In the genomic region with DNA sequence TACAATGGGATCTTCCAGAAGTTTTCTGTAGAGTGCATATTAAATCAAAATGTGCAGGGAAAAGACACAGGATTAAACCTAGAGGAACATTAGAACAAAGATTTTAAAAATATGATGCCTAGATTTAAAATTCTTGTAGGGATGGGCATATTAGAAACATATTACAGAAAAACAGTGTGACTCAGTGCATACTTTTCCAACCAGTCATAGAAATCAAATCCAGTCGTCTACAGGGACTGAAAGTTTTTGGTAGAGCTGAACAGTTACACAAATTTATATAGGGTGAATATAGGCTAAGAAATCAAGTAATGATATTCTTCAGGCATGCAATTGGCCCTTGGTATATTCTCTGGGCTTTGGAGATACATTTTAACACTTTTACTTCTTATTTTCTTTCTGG, we compare ENCODE assay signal across 16 mouse cellular contexts.
"Had no signal": no experiment of that assay in that cellular context is flagged by ENCODE, and none has a peak within 500 bp of the region (broad histone marks: within the 10 kb centered on the region; RNA-seq: fewer than 3 reads in every experiment).

No protein-coding gene starts in this region.

- H3K9ac ChIP-seq: neural tube, embryonic 12.5 days; neural tube, embryonic 13.5 days; stomach, embryonic 15.5 days had no signal

- H3K27ac ChIP-seq: neural tube, embryonic 12.5 days; neural tube, embryonic 13.5 days; stomach, embryonic 15.5 days; stomach, postnatal 0 days had no signal

- H3K4me3 ChIP-seq: neural tube, embryonic 12.5 days; neural tube, embryonic 13.5 days; stomach, embryonic 15.5 days had no signal

- H3K4me1 ChIP-seq: neural tube, embryonic 12.5 days; neural tube, embryonic 13.5 days; stomach, embryonic 15.5 days had no signal

- H3K27me3 ChIP-seq: neural tube, embryonic 12.5 days; neural tube, embryonic 13.5 days; stomach, embryonic 15.5 days had no signal

- H3K9me3 ChIP-seq: neural tube, embryonic 12.5 days; neural tube, embryonic 13.5 days; stomach, embryonic 15.5 days had no signal

- H3K4me2 ChIP-seq: neural tube, embryonic 12.5 days; neural tube, embryonic 13.5 days; stomach, embryonic 15.5 days had no signal

- H3K36me3 ChIP-seq: neural tube, embryonic 12.5 days; neural tube, embryonic 13.5 days; stomach, embryonic 15.5 days had no signal

- DNase-seq: retina, postnatal 1 day; right cerebral cortex, adult 18-20 months; right cerebral cortex, postnatal 14 days; right cerebral cortex, postnatal 25 days; right cerebral cortex, postnatal 4 days; spleen, adult 18-20 months; thymus, adult 18-20 months; thymus, adult 2 months; thymus, postnatal 14 days; thymus, postnatal 25 days; thymus, postnatal 36 days; thymus, postnatal 4 days had no signal
